Mouse (Mus musculus) 416B (cell line): ENCODE measurements around the gene Gm28038.

Experiments
- DNase-seq: peaks from one replicate; pipeline ENCODE4 v3.0.0; 2011; ENCODE audit warnings: low read depth

Gene Gm28038

GRCm38 (mm10) chr2:30349196-30349595, 68.4 kb downstream of the Gm28038 start:
- DNase-seq, result no peak
